Mouse (Mus musculus): ENCODE data around the gene E130309D02Rik. TPM values are rescaled to one million over a fixed set of nuclear protein-coding genes. Genes with fewer than 3 reads are reported as not detected.
A peak's percentile ranks its signal among the peaks of the same experiment; 100 is the strongest.

Gene E130309D02Rik
- 67.3 and 79.0 TPM in 2 replicates for polyA plus RNA-seq (2016; fragmentation: Nextera tagmentation; extraction: Ambion mirVana)

GRCm38 (mm10) chr5:143314730-143315513 lies at the start of gene E130309D02Rik:
Gene E130309D02Rik (minus strand): TSS chr5:143315360.
- peaks cover 80% of the 10 kb centered on the region for H3K36me3 ChIP-seq
- DNase-seq (ENCODE audit: low spot score): peak; percentile 95
- H3K4me1 ChIP-seq: peaks cover 31% of the 10 kb centered on the region
- no peaks in the 10 kb centered on the region for H3K9me3 ChIP-seq (replicated peaks)
- H3K27me3 ChIP-seq (ENCODE audit: low read depth, poor library complexity, severe bottlenecking): no peaks in the 10 kb centered on the region
- under 1% methylated on average over 98 of the region's 101 CpGs for WGBS
- H3K27ac ChIP-seq: peak within 1 kb of the TSS; percentile 99
- H3K4me3 ChIP-seq: peak within 1 kb of the TSS; percentile 88

DNA sequence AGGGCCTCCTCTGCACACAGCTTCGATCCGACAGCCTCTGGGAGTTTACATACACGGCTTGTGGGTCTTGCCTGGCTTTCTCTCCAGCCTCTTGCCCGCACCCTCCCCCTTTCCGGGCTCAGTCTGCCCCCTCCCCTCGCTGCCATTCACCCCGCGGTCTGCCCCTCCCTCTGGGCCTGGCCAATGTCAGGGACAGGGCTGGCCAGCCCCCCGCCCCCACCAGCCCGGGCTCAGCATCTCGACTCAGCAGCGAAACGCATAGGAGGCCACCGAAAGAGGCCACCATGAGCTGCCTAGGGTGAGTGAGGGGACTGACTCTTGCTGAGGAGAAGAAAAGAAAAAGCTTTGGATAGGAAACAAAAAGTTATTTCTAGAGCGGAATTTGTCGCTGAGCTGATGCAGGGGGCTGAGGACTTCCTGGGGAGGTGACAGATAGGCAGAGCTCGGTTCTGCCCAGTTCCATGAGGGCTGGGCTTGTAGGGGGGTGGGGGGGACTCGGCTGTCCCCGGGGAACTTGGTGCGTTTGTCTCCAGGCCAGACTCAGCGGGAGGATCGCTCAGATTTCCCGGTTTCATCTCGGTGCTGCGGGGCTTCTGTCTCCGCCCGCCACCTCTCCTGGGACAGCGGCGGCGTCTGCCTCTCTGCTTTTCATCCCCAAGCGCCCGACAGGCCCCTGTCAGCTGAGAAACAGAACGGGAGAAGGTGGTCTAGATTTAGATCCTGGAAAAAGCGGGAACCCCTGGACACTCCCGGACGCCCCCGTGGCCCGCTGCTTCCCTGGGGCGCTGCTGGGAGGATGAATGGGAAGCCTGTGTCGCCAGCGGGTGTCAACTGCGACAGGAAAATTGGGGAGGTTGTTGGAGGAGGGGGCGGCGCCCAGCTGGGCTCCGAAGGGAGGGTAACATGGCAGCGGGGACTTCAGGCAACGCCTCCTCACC lies 48.8 kb upstream of the E130309D02Rik start:
- WGBS: under 1% methylated on average over 47 of the region's 47 CpGs
- H3K27me3 ChIP-seq (ENCODE audit: low read depth, poor library complexity, severe bottlenecking): peaks cover 71% of the 10 kb centered on the region

GRCm38 (mm10) chr5:143361428-143361827 lies 46.3 kb upstream of the E130309D02Rik start:
- Histone ChIP-seq H3K27me3 (ENCODE audit: low read depth, poor library complexity, severe bottlenecking) (peaks cover 77% of the 10 kb centered on the region), H3K9me3 (replicated peaks) (no peaks in the 10 kb centered on the region), H3K27ac (no peak overlapping the region), H3K4me1 (peaks cover 34% of the 10 kb centered on the region), H3K36me3 (no peaks in the 10 kb centered on the region), H3K4me3 (no peak overlapping the region)
- no peak for DNase-seq (ENCODE audit: low spot score)
- WGBS: 71% methylated on average over 7 of the region's 7 CpGs

More for the DNA sequence above, 48.8 kb upstream of the E130309D02Rik start:
- Histone ChIP-seq H3K36me3 (no peaks in the 10 kb centered on the region), H3K4me1 (peaks cover 20% of the 10 kb centered on the region), H3K27ac (peak overlapping the region; percentile 72), H3K9me3 (replicated peaks) (no peaks in the 10 kb centered on the region), H3K4me3 (peak overlapping the region; percentile 61)
- DNase-seq (ENCODE audit: low spot score): peak; percentile 87

DNA sequence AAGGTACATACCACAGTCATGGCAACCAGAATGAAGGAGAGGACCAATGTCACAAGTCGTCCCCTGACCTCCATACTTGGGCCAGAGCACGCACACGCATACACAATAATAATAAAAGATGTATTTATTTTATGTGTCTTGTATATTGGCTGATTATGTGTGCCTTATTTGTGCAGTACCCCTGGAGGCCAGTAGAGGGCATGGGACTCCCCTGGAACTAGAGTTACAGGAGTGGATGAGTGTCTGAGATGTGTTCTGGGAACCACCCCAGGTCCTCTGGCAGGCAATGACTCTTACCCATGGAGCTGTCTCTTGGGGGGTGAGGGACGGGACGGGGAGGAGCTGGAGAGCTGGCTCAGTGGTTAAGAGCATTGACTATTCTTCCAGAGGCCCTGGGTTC lies 44.8 kb upstream of the E130309D02Rik start:
- no peak for DNase-seq (ENCODE audit: low spot score)
- no peaks in the 10 kb centered on the region for H3K36me3 ChIP-seq
- H3K4me3 ChIP-seq: no peak overlapping the region
- WGBS: 63% methylated on average over 5 of the region's 5 CpGs
- H3K27me3 ChIP-seq (ENCODE audit: low read depth, poor library complexity, severe bottlenecking): peaks cover 72% of the 10 kb centered on the region
- no peak overlapping the region for H3K27ac ChIP-seq
- H3K9me3 ChIP-seq (replicated peaks): no peaks in the 10 kb centered on the region
- H3K4me1 ChIP-seq: peaks cover 34% of the 10 kb centered on the region

DNA sequence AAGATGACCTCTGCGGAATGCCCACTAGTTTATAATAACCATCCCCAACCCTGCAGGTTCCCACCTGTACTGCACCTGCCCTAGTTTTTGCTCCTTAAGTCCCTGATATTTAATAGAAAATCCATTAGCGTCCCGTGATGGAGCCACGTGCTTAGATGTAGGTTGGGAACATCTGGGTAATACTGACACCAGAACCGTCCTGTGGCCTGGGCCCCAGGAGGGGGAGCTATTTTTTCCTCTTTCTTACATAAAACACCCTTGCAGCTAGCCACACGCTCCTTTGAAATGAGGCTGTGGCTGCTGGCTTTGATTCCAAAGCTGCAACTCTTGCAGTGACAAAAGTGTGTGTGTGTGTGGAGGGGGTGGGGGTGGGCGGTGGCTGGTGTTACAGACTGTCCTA lies 44.1 kb upstream of the E130309D02Rik start:
- 36% methylated on average over 7 of the region's 7 CpGs for WGBS
- H3K27me3 ChIP-seq (ENCODE audit: low read depth, poor library complexity, severe bottlenecking): peaks cover 69% of the 10 kb centered on the region
- H3K4me3 ChIP-seq: no peak overlapping the region
- no peaks in the 10 kb centered on the region for H3K36me3 ChIP-seq
- no peak for DNase-seq (ENCODE audit: low spot score)
- H3K9me3 ChIP-seq (replicated peaks): no peaks in the 10 kb centered on the region
- no peak overlapping the region for H3K27ac ChIP-seq
- peaks cover 27% of the 10 kb centered on the region for H3K4me1 ChIP-seq

- Histone ChIP-seq H3K27me3 (ENCODE audit: low read depth, poor library complexity, severe bottlenecking) (peaks cover 53% of the 10 kb centered on the region), H3K36me3 (no peaks in the 10 kb centered on the region), H3K27ac (peak overlapping the region; percentile 50), H3K9me3 (replicated peaks) (no peaks in the 10 kb centered on the region), H3K4me3 (peak overlapping the region; percentile 47), H3K4me1 (peaks cover 15% of the 10 kb centered on the region)
- DNase-seq (ENCODE audit: low spot score): peak; percentile 51
- WGBS: 3% methylated on average over 28 of the region's 28 CpGs
Measured at GRCm38 (mm10) chr5:143357564-143357963, 42.4 kb upstream of the E130309D02Rik start.

DNA sequence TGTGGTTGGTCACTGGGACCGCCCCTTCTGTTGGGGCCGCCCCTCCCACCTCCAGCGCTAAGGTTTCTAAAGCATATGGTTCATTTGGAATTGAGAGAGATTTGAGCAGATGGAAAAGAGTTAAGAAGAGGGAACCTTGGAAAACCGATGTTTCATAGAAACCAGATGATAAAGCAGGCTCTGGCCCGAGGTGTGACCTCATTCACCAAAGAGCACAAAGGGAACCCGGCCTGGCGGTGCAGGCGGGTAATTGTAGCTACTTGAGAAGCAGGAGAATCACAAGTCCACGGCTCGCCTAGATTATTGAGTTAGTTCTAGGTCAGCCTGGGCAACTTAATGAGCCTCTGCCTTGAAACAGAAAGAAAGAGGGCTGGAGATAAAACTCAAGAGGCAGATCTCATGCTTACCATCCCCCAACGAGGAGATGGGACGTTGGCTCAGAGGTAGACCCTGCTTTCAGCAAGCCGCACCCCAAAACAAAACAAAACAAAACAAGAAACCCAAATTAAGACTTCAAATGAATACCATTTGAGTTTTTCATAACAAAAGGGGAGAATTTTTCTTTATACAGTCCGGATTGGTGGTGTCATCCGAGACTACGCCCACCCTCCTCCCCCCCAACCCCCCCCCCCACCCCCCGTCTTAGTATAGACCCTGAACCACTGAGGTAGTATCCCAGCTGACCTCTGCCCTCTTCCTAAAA lies 41.7 kb upstream of the E130309D02Rik start, which contains the start of gene Grid2ip:
Grid2ip (plus strand) TSS at position 653 of the 703 bp plus-strand sequence.
- Histone ChIP-seq H3K27ac (peak within 1 kb of the TSS; percentile 50), H3K4me3 (peak within 1 kb of the TSS; percentile 47), H3K4me1 (peaks cover 15% of the 10 kb centered on the region), H3K36me3 (no peaks in the 10 kb centered on the region), H3K9me3 (replicated peaks) (no peaks in the 10 kb centered on the region), H3K27me3 (ENCODE audit: low read depth, poor library complexity, severe bottlenecking) (peaks cover 50% of the 10 kb centered on the region)
- 15% methylated on average over 17 of the region's 17 CpGs for WGBS
- no peak for DNase-seq (ENCODE audit: low spot score)

- H3K4me3 ChIP-seq: no peak overlapping the region
- WGBS: 39% methylated on average over 5 of the region's 5 CpGs
- DNase-seq (ENCODE audit: low spot score): no peak
- H3K27ac ChIP-seq: no peak overlapping the region
- no peaks in the 10 kb centered on the region for H3K9me3 ChIP-seq (replicated peaks)
- H3K4me1 ChIP-seq: peaks cover 15% of the 10 kb centered on the region
- no peaks in the 10 kb centered on the region for H3K36me3 ChIP-seq
- peaks cover 50% of the 10 kb centered on the region for H3K27me3 ChIP-seq (ENCODE audit: low read depth, poor library complexity, severe bottlenecking)
Measured at GRCm38 (mm10) chr5:143356017-143356416, 40.9 kb upstream of the E130309D02Rik start.

DNA sequence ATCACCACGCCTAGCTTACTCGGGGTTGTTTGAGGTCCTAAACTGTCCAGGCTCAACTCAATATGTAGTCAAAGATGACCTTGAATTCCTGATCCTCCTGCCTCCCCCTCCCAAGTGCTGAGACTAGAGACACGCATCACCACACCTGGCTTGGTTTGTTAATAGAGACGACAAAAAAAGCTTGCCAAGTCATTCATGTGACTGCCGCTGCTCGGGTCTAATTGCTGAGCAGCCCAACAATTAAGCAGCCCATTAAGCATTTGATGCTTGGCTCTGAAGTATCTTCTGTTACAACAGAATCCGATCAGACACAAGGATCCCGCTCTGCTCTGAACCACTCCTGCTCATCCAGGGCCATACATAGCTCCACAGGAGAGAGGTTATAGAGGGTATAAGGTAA lies 31.2 kb upstream of the E130309D02Rik start:
- no peaks in the 10 kb centered on the region for H3K36me3 ChIP-seq
- 84% methylated on average over 8 of the region's 8 CpGs for WGBS
- H3K27me3 ChIP-seq (ENCODE audit: low read depth, poor library complexity, severe bottlenecking): no peaks in the 10 kb centered on the region
- H3K27ac ChIP-seq: no peak overlapping the region
- no peaks in the 10 kb centered on the region for H3K4me1 ChIP-seq
- H3K9me3 ChIP-seq (replicated peaks): no peaks in the 10 kb centered on the region
- no peak for DNase-seq (ENCODE audit: low spot score)
- H3K4me3 ChIP-seq: no peak overlapping the region

DNA sequence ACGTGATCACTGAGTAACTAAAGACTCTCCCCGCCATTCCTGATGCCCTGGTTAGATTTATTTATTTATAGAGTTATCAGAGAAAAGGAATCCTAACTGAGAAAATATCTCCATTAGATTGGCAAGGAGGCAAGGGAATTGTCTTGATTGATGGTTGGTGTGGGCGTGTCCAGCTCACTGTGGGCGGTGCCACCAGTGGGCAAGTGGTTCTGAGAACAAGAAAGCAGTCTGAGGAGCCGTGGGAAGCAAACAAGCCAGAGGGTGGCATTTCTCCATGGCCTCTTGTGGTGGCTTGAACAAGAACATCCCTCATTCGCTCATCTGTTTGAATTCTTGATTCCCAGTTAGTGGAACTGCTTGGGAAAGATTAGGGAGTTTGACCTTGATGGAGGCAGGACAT lies 24.4 kb upstream of the E130309D02Rik start:
- Histone ChIP-seq H3K27ac (no peak overlapping the region), H3K27me3 (ENCODE audit: low read depth, poor library complexity, severe bottlenecking) (no peaks in the 10 kb centered on the region), H3K9me3 (replicated peaks) (no peaks in the 10 kb centered on the region), H3K4me3 (no peak overlapping the region), H3K36me3 (no peaks in the 10 kb centered on the region), H3K4me1 (no peaks in the 10 kb centered on the region)
- DNase-seq (ENCODE audit: low spot score): no peak
- 54% methylated on average over 6 of the region's 6 CpGs for WGBS

GRCm38 (mm10) chr5:143336559-143336958 lies 21.4 kb upstream of the E130309D02Rik start:
- 69% methylated on average over 6 of the region's 6 CpGs for WGBS
- no peak for DNase-seq (ENCODE audit: low spot score)
- H3K9me3 ChIP-seq (replicated peaks): no peaks in the 10 kb centered on the region
- H3K4me1 ChIP-seq: no peaks in the 10 kb centered on the region
- no peaks in the 10 kb centered on the region for H3K36me3 ChIP-seq
- no peaks in the 10 kb centered on the region for H3K27me3 ChIP-seq (ENCODE audit: low read depth, poor library complexity, severe bottlenecking)
- H3K4me3 ChIP-seq: no peak overlapping the region
- no peak overlapping the region for H3K27ac ChIP-seq

DNA sequence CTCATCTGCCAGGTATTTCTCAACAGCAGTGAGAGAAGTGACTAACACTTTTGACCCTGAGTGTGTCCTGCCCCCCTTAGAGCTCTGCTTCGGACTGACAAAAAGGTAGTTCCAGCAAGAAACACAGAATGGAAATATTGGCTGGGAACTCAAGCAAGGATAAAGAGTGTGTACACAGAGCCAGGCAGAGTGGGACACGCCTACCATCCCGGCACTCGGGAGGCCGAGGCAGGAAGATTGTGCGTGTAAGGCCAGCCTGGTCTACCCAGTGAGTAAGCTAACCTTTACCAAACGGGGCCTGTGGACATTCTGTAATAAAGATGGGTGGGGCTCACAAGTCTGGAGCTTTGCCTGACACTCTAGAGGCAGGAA lies 19.9 kb upstream of the E130309D02Rik start:
- WGBS: 81% methylated on average over 7 of the region's 7 CpGs
- Histone ChIP-seq H3K27me3 (ENCODE audit: low read depth, poor library complexity, severe bottlenecking) (no peaks in the 10 kb centered on the region), H3K4me1 (peaks cover 3% of the 10 kb centered on the region), H3K27ac (no peak overlapping the region), H3K36me3 (no peaks in the 10 kb centered on the region), H3K9me3 (replicated peaks) (no peaks in the 10 kb centered on the region), H3K4me3 (no peak overlapping the region)
- DNase-seq (ENCODE audit: low spot score): no peak

Data from limb, embryonic 10.5 days (tissue).